Mouse (Mus musculus) spleen, postnatal 4 days (tissue): ENCODE data around the gene Hes6.

Experiments used
- DNase-seq, 2 experiments: peaks; one replicate each; pipeline ENCODE4 v3.0.0; 2022; ENCODE audit warnings: low spot score in 2 of 2

Gene Hes6

DNA sequence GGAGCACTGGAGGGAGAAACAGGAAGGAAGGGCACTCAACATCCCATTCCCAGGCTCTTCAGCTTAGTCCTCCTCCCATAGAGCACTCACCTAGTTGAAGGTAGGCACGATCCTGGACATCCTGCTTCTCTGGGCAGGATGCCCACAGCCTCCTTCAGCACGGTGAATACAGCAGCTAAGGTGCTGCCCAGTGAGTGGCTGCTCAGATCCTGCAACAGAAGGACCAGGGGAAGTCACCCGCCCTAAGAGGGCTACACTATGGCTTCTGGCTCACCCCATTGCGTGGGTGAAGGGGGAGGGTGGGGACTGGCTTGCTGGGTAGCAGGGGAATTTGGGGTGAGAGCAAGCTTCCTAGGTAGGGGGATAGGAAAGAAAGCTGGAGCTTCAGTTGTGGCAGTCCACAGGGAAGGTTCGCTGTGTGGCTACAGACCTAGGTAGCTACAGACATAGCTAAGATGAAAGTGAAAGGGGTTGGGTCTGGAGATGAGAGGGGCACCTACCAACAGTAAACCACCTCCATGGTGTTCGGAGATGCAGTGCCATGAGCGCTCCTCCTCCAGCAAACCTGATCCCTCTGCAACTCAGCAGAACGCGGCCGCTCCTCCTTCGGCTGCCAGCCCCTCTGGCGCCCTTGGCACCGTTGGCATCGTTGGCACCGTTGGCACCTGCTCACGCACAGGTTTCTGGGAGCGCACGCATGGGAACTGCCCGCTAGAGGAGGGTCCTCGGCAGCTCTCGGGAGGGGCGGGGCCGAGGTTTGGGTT, 8.2 kb downstream of the Hes6 start:
- DNase-seq = no peak

DNA sequence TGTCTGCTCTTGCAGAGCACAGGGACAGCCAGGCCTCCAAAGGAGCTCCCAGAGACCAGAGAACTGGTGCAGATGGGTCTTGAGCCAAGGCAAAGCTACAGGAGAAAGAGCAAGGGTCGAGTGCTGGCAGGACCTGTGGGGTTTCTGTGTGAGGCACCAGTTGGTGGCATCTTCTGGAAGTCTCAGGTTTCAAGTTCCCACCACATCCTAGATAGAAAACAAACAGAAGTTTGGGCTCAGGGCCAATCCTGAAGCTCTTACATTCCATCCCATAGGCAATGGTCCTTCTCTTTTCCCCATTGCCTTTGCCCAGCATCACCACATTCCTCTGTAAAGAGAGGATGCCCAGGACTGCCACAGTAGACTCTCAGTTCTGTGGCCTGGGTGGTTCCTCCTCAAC, 8.9 kb downstream of the Hes6 start:
- DNase-seq = no peak

DNA sequence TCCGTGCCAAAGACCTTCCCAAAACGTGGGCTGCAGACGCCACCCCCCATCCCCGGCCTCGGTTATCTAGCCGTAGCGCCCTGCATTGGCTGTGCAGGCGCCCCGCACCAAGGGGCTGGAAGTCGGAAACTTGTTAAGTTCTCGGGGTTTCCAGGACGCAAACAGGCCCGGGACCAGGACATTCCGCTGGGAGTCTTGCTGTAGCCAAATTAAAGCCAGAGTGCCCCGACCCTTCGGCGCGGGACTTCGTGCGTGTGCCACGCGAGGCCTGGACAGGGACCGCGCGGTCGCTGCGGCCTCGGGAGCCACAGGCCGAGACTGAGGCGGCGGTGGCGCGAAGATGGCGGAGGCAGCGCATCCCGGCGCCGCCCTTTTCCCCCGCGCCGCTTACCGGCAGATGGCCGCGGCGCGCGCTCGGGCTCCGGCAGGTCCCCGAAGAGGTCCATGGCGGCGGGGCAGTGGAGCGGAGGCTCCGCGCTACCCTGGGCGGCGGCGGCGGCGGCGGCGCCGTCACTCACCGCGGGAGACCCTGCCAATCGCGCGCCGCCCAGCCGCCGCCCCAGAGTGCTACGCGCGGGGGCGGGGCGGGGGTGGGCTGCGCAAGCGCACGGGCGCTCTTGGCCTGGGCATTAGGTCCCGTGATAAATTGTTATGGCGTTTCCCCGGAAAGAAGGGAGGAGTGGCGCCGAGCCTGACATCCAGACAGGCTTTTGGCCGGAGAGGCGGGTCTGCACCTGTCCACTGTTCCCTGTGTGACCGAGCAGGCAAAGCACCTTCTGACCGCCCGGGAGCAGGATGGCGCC, 15.4 kb downstream of the Hes6 start, which contains the start of gene Ilkap:
TSS of gene Ilkap (minus strand) at position 556 of the 803 bp plus-strand sequence.
- DNase-seq = peak; percentile 80 to 90

DNA sequence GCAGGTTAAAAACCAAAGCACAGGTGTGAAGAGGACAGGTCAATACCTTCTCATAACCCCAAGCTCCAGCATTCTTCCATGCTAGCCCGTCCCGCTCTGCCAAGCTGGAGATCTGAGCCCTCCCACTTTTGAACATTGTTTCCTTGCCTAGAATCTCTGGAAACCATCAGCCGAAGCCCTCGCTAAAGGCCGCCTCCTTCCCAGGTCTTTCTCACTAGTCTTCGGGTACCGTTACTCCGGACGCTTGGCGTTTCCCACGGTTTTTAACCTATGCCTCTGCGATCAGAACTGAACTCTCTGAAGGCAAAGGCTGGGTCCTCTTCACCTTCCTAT, 15.9 kb downstream of the Hes6 start:
- no peak for DNase-seq

DNA sequence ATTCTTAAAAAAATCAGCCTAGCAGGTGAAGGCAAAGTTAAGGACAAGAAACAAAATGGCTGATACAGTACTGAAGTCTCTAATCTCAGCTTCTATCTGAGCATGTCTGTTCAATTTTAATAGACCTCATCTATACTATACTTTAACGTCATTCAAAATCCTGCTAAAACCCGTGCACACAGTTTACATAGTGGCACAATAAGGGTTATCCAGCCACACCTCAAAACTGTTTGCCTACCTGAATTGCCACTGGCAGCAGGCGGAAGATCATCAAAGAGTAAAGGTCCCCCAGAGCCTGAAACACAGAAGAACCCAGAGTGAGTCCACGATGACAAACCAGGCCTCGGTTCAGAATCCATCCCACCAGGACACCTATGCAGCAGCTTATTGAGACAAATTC, 23.5 kb downstream of the Hes6 start:
- no peak for DNase-seq

DNA sequence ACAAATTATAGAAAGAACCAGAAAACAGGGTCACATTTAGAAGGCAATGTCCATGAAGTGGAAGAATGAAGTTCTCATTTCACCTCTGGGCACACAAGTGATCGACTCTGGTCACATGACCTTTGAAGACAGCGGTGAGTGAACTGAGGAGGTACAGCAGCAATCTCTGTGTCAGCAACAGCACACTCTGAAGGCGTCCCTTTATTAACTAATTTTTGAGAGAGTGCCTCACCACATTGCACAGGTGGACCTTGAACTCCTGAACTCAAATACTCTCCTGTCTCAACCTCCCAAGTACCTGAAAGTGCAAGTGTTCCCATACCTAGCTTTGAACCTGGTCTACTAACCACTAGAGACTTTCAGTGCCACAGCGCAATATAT, 32.8 kb downstream of the Hes6 start:
- DNase-seq = no peak

DNA sequence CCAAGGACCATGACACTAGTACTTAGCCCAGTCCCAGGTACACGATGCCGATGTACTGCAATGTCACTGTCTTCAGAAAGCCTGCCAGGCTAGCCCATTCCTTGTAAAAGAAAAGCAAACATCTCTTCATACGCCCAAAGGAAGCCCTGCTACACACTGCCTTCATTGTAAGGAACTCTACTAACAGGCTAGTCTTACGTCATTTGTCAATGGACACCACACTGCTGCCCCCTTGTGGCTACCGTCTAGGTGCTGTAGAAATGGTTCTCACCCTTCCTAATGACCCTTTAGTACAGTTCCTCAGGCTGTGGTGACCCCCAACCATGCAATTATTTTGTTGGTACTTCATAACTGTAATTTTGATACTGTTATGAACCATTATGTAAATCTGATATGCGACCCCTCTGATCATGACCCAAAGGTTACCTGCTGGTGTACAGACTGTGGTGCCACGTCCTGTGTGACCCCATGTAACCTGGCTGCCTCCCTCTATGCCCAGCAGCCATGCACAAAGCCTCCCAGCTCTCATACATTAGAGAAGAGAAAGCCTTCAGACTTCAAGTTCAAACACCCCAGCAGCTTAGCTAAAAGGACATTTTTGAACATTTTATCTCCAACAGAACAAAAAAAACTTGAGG, 33.3 kb downstream of the Hes6 start:
- peak; percentile 76 to 91 for DNase-seq

DNA sequence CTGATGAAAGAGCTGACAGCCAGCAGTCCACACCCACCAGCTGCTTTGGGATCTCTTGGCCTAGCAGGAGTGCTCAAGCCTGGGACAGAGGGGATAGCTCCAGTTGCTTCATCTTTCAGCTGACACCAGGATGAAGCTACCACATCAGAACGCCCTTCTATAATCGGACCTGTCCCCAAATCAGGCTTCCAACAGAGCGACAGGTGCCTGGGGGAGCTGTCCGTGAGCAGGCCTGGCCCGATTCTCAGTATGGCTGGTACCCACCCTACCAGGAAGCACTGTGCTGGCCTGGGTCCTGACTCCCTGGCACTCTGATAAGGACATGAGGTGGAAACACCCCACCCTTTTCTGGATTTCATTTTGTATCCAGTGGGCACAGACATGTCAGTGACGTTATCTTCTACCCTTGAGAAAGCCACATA, 40.4 kb downstream of the Hes6 start:
- DNase-seq = peak; percentile 56 to 71

DNA sequence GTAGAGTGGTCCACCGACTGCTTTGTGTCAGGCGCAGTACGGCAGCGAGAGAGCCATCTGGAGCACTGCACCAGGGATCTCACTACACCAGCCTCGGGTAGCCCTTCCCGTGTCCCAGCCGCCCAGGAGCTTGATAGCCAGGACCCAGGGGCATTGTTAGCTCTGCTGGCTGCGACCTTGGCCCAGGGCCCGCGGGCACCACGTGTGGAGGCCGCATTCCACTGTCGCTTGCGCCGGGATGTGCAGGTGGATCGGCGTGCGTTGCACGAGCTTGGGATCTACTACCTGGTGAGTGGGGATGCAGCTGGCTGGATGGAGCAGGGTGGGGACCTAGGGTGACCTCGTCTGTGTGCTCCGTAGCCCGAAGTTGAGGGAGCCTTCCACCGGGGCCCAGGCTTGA, 43.8 kb downstream of the Hes6 start:
- peak in 1 of 2 experiments; percentile 59 for DNase-seq

DNA sequence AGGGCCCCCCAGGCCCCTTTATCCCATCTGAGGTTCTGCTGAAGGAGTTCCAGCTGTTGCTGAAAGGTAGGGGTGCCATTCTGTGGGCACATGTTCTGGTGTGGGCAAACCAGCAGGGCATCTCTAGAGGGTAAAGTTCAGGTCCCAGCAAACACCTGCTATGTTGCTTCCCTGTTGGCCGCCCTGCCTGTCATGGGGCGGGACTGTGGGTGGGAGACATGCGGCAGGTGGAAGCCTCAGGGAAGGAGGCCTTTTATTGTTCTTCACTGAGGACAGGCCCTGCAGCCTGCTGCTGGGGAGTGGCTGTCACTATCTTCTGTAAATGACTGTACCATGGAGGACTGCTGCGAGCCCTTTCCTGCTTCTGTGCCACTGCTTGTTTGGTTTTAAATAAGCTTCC, 44.4 kb downstream of the Hes6 start:
- DNase-seq = no peak

DNA sequence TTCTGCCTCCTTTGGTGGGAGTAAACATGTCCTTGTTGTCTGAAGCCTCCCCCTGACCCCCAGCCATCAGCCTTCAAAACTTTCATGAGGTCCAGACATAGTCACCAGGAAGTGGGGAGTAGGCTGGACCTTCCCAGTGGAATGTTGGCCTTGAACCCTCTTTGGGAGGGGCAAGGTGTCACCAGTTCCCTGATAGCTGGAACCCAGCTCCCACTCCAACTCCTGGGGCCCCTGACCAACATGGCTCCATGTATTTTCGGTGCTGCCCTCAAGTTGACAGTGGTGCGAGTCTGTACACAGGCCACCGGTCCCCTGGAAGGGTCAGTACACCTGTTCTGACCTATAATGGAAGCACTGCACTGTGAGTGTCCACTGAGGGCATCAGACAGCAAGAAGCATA, 46.5 kb downstream of the Hes6 start:
- DNase-seq = peak in 1 of 2 experiments; percentile 60

DNA sequence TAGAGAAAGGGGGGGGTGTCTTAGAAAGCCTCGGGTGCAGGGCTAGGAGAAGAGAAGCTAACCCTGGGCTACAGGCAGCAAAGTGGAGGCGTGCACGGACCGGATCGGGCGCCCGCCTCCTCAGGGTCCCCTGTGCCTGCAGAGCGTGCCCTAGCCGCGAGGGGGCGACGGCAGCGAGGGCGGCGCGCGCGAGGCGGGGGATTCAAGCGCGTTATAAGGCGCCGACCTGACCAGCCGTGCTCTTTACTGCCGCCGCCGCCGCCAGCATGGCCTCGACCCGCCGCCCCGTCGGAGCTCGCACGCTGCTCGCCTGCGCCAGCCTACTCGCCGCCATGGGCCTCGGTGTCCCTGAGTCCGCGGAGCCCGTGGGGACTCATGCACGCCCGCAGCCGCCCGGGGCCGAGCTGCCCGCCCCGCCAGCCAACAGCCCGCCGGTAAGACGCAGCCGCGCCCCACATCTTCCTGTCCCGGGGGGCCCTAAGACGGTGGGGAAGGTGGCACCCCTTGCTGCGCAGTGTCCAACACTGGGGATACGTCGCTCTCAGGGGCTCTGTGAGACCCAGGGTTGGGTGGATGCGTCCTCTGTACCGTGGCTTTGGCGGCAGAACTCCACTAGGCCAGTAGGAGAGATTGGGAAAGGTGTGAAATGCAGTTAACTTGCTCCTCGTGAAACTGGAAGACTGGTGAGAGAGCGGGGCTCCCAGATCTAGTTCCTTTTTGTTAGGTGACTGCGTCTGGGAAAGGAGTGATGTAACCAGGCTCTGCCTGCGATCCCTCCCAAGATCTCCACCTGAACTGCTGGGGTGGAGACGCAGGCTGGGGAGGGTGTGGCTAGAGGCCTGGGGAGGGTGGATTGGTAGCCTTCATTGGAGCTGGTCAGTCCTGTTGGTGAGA, 47.4 kb downstream of the Hes6 start, which contains the start of gene Erfe:
TSS of gene Erfe (plus strand) at position 216 of the 894 bp plus-strand sequence.
- DNase-seq = peak; percentile 84 to 96

DNA sequence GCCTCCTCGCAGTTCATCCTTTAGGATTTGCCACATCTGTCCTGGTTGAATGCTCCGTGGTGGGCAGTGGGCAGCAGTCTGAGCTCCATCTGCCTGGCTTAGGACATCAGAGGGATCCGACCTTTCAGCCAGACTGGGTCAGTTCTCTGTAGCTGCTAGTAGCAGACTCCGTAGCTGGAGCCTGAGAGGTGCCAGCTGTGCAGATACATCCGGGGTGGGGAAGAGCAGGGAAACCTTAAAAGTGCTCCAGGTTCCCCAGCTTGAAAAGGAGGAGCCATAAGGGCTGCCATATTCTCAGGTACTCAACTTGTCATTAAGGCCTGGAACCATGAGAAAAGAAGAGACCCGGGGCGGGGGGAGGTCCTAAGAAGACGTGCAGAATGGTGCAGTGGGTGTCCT, 48.0 kb downstream of the Hes6 start:
- DNase-seq = peak in 1 of 2 experiments; percentile 61

DNA sequence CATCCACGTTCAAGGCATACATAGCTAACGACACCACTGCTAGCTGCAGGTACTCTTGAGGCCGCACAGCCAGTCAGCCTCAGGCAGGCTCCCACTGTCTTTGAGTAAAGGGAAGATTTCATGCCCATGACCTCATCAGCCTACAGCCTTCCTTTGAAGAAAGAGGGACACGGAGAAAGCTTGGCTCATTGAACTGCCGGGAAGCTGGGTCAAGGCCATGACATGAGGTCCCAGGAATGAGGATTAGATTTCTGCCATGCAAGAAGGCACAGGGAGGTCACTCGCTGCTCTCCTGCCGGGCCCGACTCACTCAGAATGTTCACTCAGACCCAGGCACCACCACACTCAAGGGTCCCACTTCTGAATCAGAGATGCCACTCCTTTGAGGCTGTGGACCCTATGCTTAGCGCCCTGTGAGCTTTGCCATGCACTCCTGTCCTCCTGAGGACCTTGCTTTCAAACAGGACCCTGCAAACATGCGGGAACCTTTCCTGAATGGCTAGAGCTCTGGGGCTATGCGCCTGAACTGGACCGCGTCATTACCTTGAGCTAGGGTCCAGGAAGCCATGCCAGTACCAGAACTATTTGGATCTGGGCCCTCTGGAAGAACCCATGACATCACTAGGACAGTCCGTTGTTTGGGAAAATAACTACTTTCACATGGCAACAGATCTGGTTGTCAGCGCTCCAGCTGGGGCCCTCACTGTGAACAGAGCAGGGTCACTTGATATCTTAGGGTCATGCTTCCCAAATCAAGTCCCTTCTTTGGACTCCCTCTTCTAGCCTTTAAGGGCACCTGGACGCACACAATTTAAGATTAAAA, 48.8 kb downstream of the Hes6 start:
- DNase-seq = no peak

DNA sequence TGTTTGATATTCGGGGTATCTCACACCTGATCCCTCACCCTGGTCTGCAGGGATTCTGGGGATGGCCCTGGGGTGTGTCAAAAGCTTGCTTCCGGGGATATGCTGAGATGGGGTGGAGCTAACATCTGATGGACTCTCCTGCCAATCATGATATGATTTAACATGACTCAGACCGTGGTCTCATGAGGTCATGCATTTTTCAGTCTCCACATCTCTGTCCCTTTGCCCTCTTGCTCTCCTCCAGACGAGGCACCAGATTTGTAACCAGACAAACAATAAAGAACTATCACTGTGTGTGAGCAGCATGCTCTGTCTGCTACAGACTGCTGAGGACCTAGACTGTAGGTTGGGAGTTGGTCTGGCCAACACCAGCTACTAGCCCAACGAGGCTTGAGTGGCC, 51.7 kb downstream of the Hes6 start:
- no peak for DNase-seq
